Mouse (Mus musculus): ENCODE measurements around the gene 4931428F04Rik. TPM values are rescaled to one million over a fixed set of nuclear protein-coding genes. Genes with fewer than 3 reads are reported as not detected.

4931428F04Rik gene
- polyA plus RNA-seq, 1 experiment from 2014 or later = 106 TPM

MicroRNAs within 50 kb of the gene (microRNA counts, 519-probe panel; counts per million panel counts)
- microRNA mmu-miR-328 = 3,207 counts per million, percentile 66 among the panel's probes with 10 or more counts

Small RNAs within 50 kb of the gene (microRNA-seq; reads per million reads assigned to microRNA genes)
- gene Gm27320 (not detected), gene Mir328 (419 reads per million, percentile 68 among the genes with 10 or more reads in this experiment)

Other genes with a start within 250 kb of the 4931428F04Rik start
- gene Ces3a, start 241.3 kb downstream of the 4931428F04Rik start, polyA plus RNA-seq (2015; fragmentation: Nextera tagmentation; extraction: Ambion mirVana) = not detected in 2 replicates
- gene Ces3b, start 206.1 kb downstream of the 4931428F04Rik start, polyA plus RNA-seq (2015; fragmentation: Nextera tagmentation; extraction: Ambion mirVana) = not detected in 2 replicates
- gene Ces4a, start 158.1 kb downstream of the 4931428F04Rik start, polyA plus RNA-seq (2015; fragmentation: Nextera tagmentation; extraction: Ambion mirVana) = not detected in 2 replicates
- 23.2 and 25.3 TPM in 2 replicates for gene Cbfb, start 119.2 kb downstream of the 4931428F04Rik start, polyA plus RNA-seq (2015; fragmentation: Nextera tagmentation; extraction: Ambion mirVana)
- gene D230025D16Rik, start 64.7 kb downstream of the 4931428F04Rik start, polyA plus RNA-seq (2015; fragmentation: Nextera tagmentation; extraction: Ambion mirVana) = 30.5 and 33.7 TPM in 2 replicates
- 3.6 and 4.2 TPM in 2 replicates for gene B3gnt9, start 34.7 kb downstream of the 4931428F04Rik start, polyA plus RNA-seq (2015; fragmentation: Nextera tagmentation; extraction: Ambion mirVana)
- 12.5 and 13.4 TPM in 2 replicates for gene Tradd, start 25.3 kb downstream of the 4931428F04Rik start, polyA plus RNA-seq (2015; fragmentation: Nextera tagmentation; extraction: Ambion mirVana)
- gene Fbxl8, start 25.2 kb downstream of the 4931428F04Rik start, polyA plus RNA-seq (2015; fragmentation: Nextera tagmentation; extraction: Ambion mirVana) = 0.48 and 0.61 TPM in 2 replicates
- 0.17 and 0.38 TPM in 2 replicates for gene Hsf4, start 20.1 kb downstream of the 4931428F04Rik start, polyA plus RNA-seq (2015; fragmentation: Nextera tagmentation; extraction: Ambion mirVana)
- gene Nol3, start 13.7 kb downstream of the 4931428F04Rik start, polyA plus RNA-seq (2015; fragmentation: Nextera tagmentation; extraction: Ambion mirVana) = 3.1 and 4.3 TPM in 2 replicates
- gene Exoc3l, start 6.2 kb upstream of the 4931428F04Rik start, polyA plus RNA-seq (2015; fragmentation: Nextera tagmentation; extraction: Ambion mirVana) = 10.4 and 11.7 TPM in 2 replicates
- 51.1 and 57.5 TPM in 2 replicates for gene E2f4, start 7.8 kb upstream of the 4931428F04Rik start, polyA plus RNA-seq (2015; fragmentation: Nextera tagmentation; extraction: Ambion mirVana)
- 0.97 and 1.1 TPM in 2 replicates for gene Elmo3, start 15.7 kb upstream of the 4931428F04Rik start, polyA plus RNA-seq (2015; fragmentation: Nextera tagmentation; extraction: Ambion mirVana)
- gene Lrrc29, start 36.4 kb upstream of the 4931428F04Rik start, polyA plus RNA-seq (2015; fragmentation: Nextera tagmentation; extraction: Ambion mirVana) = 0.98 and 1.1 TPM in 2 replicates
- 121 TPM in 2 replicates for gene Tmem208, start 36.5 kb upstream of the 4931428F04Rik start, polyA plus RNA-seq (2015; fragmentation: Nextera tagmentation; extraction: Ambion mirVana)
- 0.53 and 0.57 TPM in 2 replicates for gene Fhod1, start 58.1 kb upstream of the 4931428F04Rik start, polyA plus RNA-seq (2015; fragmentation: Nextera tagmentation; extraction: Ambion mirVana)
- gene Slc9a5, start 59.0 kb upstream of the 4931428F04Rik start, polyA plus RNA-seq (2015; fragmentation: Nextera tagmentation; extraction: Ambion mirVana) = 5.4 and 5.6 TPM in 2 replicates
- 0.93 and 1.5 TPM in 2 replicates for gene Plekhg4, start 83.4 kb upstream of the 4931428F04Rik start, polyA plus RNA-seq (2015; fragmentation: Nextera tagmentation; extraction: Ambion mirVana)
- gene Kctd19, start 123.6 kb upstream of the 4931428F04Rik start, polyA plus RNA-seq (2015; fragmentation: Nextera tagmentation; extraction: Ambion mirVana) = not detected in 2 replicates
- 1.5 and 2.4 TPM in 2 replicates for gene Lrrc36, start 123.7 kb upstream of the 4931428F04Rik start, polyA plus RNA-seq (2015; fragmentation: Nextera tagmentation; extraction: Ambion mirVana)
- gene Tppp3, start 181.7 kb upstream of the 4931428F04Rik start, polyA plus RNA-seq (2015; fragmentation: Nextera tagmentation; extraction: Ambion mirVana) = 93.1 and 111 TPM in 2 replicates
- gene Zdhhc1, start 207.0 kb upstream of the 4931428F04Rik start, polyA plus RNA-seq (2015; fragmentation: Nextera tagmentation; extraction: Ambion mirVana) = 26.2 and 31.3 TPM in 2 replicates
- 11.6 and 16.9 TPM in 2 replicates for gene Hsd11b2, start 228.9 kb upstream of the 4931428F04Rik start, polyA plus RNA-seq (2015; fragmentation: Nextera tagmentation; extraction: Ambion mirVana)